Mouse (Mus musculus) bone marrow macrophage, adult 2 months (primary cell): ENCODE data around the gene Scaper. TPM values are rescaled to one million over a fixed set of nuclear protein-coding genes. Genes with fewer than 3 reads are reported as not detected.
A peak's percentile ranks its signal among the peaks of the same experiment; 100 is the strongest.

Source experiments
- H3K27ac ChIP-seq: 2 replicates; pipeline ENCODE4 v1.5.1; 2012; ENCODE audit warnings: low read depth, low read length; ENCODE audit not compliant: insufficient read depth
- H3K4me1 ChIP-seq: 2 replicates; pipeline ENCODE4 v1.6.1; 2012; ENCODE audit warnings: low read length; ENCODE audit not compliant: control insufficient read depth, insufficient read depth
- H3K4me3 ChIP-seq: 2 replicates; pipeline ENCODE4 v1.5.1; 2012; ENCODE audit warnings: mild to moderate bottlenecking, low read length, moderate library complexity; ENCODE audit not compliant: insufficient read depth
- CTCF ChIP-seq: IDR thresholded peaks from 2 replicates; pipeline ENCODE4 v1.5.1; 2012; ENCODE audit warnings: low read depth, mild to moderate bottlenecking, low read length, moderate library complexity
- POLR2A ChIP-seq: IDR thresholded peaks from 2 replicates; pipeline ENCODE4 v1.6.1; 2012; ENCODE audit warnings: mild to moderate bottlenecking, low read depth, low read length, borderline replicate concordance
- polyA plus RNA-seq: library from polyadenylated mRNA; stranded (reverse); fragments of >200 nt; gene quantifications from 2 replicates; pipeline ENCODE4 v1.2.4, GENCODE M21; 2012; ENCODE audit not compliant: missing spikeins, insufficient read depth, insufficient read length

The Scaper gene
- polyA plus RNA-seq, 1 experiment = 11.6 TPM

GRCm38 (mm10) chr9:55541681-55542365 is 396.1 kb downstream of the Scaper start:
- H3K4me3 ChIP-seq = peak overlapping the region; percentile 48
- H3K4me1 ChIP-seq = no peaks in the 10 kb centered on the region; the same call in 1 of the 2 replicates

GRCm38 (mm10) chr9:55540888-55541287 is 397.0 kb downstream of the Scaper start:
- Histone ChIP-seq H3K27ac (no peak overlapping the region), H3K4me3 (peak overlapping the region; percentile 53), H3K4me1 (no peaks in the 10 kb centered on the region; the same call in 1 of the 2 replicates)
- no peak for TF ChIP-seq POLR2A

More at GRCm38 (mm10) chr9:55541681-55542365, 396.1 kb downstream of the Scaper start:
- H3K27ac ChIP-seq = no peak overlapping the region
- no peak for TF ChIP-seq CTCF
- TF ChIP-seq POLR2A = no peak

GRCm38 (mm10) chr9:55540391-55540770 is 397.5 kb downstream of the Scaper start:
- TF ChIP-seq CTCF (no peak), POLR2A (no peak)
- H3K27ac ChIP-seq = no peak overlapping the region
- H3K4me1 ChIP-seq = no peaks in the 10 kb centered on the region
- H3K4me3 ChIP-seq = peak overlapping the region; percentile 53

- Histone ChIP-seq H3K4me1 (no peaks in the 10 kb centered on the region), H3K4me3 (no peak overlapping the region), H3K27ac (no peak overlapping the region)
- TF ChIP-seq CTCF (no peak), POLR2A (no peak)
These were observed 398.1 kb downstream of the Scaper start for GRCm38 (mm10) chr9:55539661-55540390.

- TF ChIP-seq POLR2A = no peak
- TF ChIP-seq CTCF = no peak
These were observed 398.9 kb downstream of the Scaper start for GRCm38 (mm10) chr9:55539006-55539405.

GRCm38 (mm10) chr9:55538377-55538776 is 399.5 kb downstream of the Scaper start, which contains the start of gene Isl2:
TSS of gene Isl2 (plus strand) at chr9:55538672.
- no peak for TF ChIP-seq CTCF
- TF ChIP-seq POLR2A = no peak
- no peaks in the 10 kb centered on the region for H3K4me1 ChIP-seq
- H3K4me3 ChIP-seq = no peak within 1 kb of the TSS
- H3K27ac ChIP-seq = no peak within 1 kb of the TSS

More at GRCm38 (mm10) chr9:55539006-55539405, 398.9 kb downstream of the Scaper start:
- Histone ChIP-seq H3K27ac (no peak overlapping the region), H3K4me1 (no peaks in the 10 kb centered on the region), H3K4me3 (no peak overlapping the region)

- no peaks in the 10 kb centered on the region for H3K4me1 ChIP-seq
- no peak overlapping the region for H3K4me3 ChIP-seq
- H3K27ac ChIP-seq = no peak overlapping the region
- TF ChIP-seq POLR2A (no peak), CTCF (peak; percentile 49)
These were observed 402.0 kb downstream of the Scaper start for GRCm38 (mm10) chr9:55535907-55536306.

GRCm38 (mm10) chr9:55525716-55526115 is 412.2 kb downstream of the Scaper start:
- TF ChIP-seq POLR2A = no peak
- peak; percentile 44 for TF ChIP-seq CTCF
- H3K4me3 ChIP-seq = no peak overlapping the region
- no peaks in the 10 kb centered on the region for H3K4me1 ChIP-seq
- no peak overlapping the region for H3K27ac ChIP-seq

- TF ChIP-seq POLR2A = no peak
- no peak for TF ChIP-seq CTCF
- Histone ChIP-seq H3K27ac (peak within 1 kb of the TSS; percentile 87), H3K4me1 (peaks cover 5% of the 10 kb centered on the region; the same call in 1 of the 2 replicates), H3K4me3 (peak within 1 kb of the TSS; percentile 94)
These were observed 425.8 kb downstream of the Scaper start, which contains the start of gene Etfa for GRCm38 (mm10) chr9:55512027-55512543. TSS of gene Etfa (minus strand) at chr9:55512243.

- Histone ChIP-seq H3K4me1 (peaks cover 5% of the 10 kb centered on the region; the same call in 1 of the 2 replicates), H3K4me3 (peak overlapping the region; percentile 94), H3K27ac (peak overlapping the region; percentile 87)
- TF ChIP-seq CTCF (no peak), POLR2A (no peak; the same call in 1 of the 2 replicates)
These were observed 426.4 kb downstream of the Scaper start for GRCm38 (mm10) chr9:55511521-55511993.
